Mouse (Mus musculus): ENCODE results near the gene Olfr6.
"Not testable (repeated sequence)": the region's sequence is repeated elsewhere in the genome, so short reads cannot be mapped to it uniquely, and the experiment has no call there.

Gene Olfr6

GRCm38 (mm10) chr7:106963837-106964236 is at the start of gene Olfr6:
Olfr6 (minus strand) TSS chr7:106963937.
- DNase-seq (ENCODE audit: low spot score in 2 of 2): no peak

GRCm38 (mm10) chr7:107005972-107006371 is 42.2 kb upstream of the Olfr6 start, which contains the start of gene Olfr2:
Olfr2 (minus strand) TSS chr7:107006072.
- DNase-seq (ENCODE audit: low spot score in 2 of 2): no peak

DNA sequence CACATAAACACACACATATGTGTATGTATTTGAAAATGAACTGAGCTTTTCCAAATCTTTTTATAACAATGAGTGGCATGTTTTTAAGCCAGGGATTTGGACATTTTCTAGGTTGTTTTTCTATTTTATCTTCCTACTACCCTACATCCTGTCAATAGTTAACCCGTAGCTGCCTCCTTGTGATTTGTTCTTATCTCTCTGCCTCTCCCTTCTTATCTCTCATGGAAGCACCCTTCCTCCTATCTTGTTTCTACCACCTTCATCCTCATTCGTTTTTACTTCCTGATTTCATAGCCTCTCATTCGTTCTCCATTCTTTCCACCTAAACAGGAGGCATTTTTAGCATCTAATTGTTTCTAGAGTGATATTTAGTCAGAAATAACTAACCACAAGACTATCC is 40.4 kb upstream of the Olfr6 start:
- no peak for DNase-seq (ENCODE audit: low spot score in 2 of 2)

DNA sequence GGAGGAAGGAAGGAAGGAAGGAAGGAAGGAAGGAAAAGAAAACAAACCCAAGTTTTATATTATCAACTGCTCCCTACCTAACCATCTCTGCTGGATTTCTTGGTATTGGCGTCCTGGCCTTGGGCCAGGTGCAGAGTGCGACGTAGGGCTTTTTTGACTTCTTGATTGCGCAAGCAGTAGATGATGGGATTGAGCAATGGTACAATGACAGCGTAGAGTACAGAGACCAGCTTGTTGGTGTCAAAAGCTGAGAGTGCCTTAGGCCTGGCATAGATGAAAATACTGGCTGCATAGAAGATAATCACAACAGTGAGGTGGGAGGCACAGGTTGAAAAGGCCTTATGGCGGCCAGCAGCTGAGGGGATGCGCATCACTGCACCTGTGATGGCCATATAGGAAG is 37.1 kb upstream of the Olfr6 start:
- no peak for DNase-seq (ENCODE audit: low spot score in 2 of 2)

GRCm38 (mm10) chr7:106985236-106985635 is 21.5 kb upstream of the Olfr6 start:
- no peak for DNase-seq (ENCODE audit: low spot score in 2 of 2)

DNA sequence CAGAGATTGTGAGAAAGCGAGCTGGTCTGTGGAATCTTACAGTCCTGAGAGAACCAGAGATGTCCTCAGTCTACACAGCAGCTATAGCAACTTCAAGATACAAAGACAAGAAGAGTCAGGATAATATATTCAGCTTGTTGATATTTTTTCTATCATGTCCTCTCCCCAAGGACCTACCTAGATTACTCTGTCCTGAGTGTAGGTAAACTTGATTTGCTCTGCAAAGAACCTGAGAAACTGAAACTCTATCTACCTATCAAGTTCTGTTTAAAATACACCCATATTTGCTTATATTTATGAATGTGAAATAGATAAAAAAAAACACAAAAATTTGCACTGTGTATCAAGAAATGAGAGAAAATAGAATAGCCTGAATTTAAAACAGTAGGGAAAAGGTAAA is 11.6 kb upstream of the Olfr6 start, which contains the start of gene Olfr711:
TSS of gene Olfr711 (minus strand) at position 101 of the 400 bp plus-strand sequence.
- DNase-seq (ENCODE audit: low spot score in 2 of 2): no peak

DNA sequence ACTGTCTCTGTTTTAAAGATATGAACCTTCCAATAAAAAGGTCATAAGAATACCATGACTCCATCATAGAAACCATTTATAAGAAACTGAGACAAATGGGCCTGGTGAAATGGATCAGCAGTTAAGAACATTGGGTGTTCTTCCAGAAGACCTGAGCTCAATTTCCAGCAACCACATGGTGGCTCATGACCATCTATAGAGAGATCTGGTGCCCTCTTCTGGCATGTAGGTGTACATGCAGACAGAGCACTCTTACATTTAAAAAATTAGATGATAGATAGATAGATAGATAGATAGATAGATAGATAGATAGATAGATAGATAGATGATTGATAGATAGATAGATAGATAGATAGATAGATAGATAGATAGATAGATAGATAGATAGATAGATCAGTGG is 3.8 kb upstream of the Olfr6 start:
- not testable (repeated sequence) for DNase-seq (ENCODE audit: low spot score in 2 of 2)

GRCm38 (mm10) chr7:106948212-106948611 is 15.5 kb downstream of the Olfr6 start, which contains the start of gene Olfr710:
Olfr710 (minus strand) TSS chr7:106948312.
- no peak for DNase-seq (ENCODE audit: low spot score in 2 of 2)

DNA sequence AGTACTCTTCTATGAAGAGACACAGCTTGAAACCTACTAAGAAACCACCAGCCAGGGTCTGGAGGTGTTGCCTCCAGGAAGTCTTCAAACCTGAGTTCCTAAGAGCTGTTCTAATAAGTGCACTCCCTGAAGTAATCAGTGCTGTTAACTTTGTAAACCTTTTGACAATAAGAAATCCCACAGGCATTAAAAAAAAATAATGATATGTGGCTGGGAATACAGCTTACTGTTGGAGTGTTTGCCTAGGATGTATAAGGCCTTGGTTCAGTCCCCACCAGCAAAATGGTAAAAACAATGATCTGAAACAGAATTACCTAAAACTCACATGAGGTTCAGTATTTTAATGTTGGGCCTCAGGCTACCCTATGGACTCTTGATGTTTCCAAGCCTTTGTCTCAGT is 31.6 kb downstream of the Olfr6 start, which contains the start of gene Olfr709-ps1:
TSS of gene Olfr709-ps1 (minus strand) at position 101 of the 400 bp plus-strand sequence.
- no peak for DNase-seq (ENCODE audit: low spot score in 2 of 2)

DNA sequence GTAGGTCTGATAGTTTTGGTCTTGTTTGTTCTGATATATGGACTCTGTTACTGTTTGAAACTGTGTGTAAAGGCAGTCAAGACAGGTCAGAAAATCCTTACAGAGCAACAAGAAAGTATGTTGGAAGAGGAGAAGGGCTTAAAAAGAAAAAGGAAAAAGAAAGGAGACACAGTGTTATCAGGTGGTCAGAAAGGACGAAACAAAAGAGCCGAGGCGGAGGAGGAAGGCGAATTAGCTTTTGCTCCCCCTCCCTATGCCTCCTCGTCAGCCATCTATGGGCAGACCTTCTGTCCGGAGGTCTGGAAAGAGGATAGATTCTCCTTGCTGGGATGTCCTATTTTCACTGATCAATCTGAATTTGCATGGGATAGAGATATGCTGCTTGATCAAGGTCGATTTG is 42.8 kb downstream of the Olfr6 start:
- not testable (repeated sequence) for DNase-seq (ENCODE audit: low spot score in 2 of 2)

- no peak for DNase-seq (ENCODE audit: low spot score in 2 of 2)
Observed at GRCm38 (mm10) chr7:106907676-106908075, 56.1 kb downstream of the Olfr6 start, which contains the start of gene Olfr1532-ps1. Olfr1532-ps1 (plus strand) TSS chr7:106908001.
